Mouse (Mus musculus): ENCODE data around the gene Ankrd1.

DNA sequence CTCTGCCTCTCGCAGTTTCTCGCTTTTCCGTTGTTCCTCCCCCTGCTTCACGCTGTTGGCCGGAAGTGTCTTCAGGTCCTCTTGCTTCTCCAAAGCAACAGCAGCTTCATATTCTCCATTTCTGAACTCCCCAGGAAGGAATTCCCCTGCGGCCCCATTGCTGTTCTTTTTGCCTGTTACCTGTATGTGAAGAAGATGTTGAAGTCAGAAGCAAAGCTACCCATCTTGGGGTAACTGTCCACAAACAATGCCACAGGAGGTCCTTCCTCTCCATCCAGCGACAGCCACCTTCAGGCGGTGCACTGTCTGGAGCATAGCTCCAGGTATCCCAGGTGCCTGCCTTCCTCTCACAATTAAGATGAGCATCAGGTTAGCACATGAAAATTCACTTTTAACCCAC lies 680 bp downstream of the Ankrd1 start:
- no peak for TF ChIP-seq POLR2A (IDR thresholded peaks at IDR 0.05; ENCODE audit: borderline replicate concordance, extremely low read depth, low read depth, low read length)
- TF ChIP-seq CTCF (IDR thresholded peaks at IDR 0.05; ENCODE audit: insufficient read depth, low read length), result no peak
